Mouse (Mus musculus) lung, embryonic 15.5 days (tissue): Measurements from ENCODE around the gene Cdk8. TPM values are rescaled to one million over a fixed set of nuclear protein-coding genes. Genes with fewer than 3 reads are reported as not detected.

ENCODE experiments used
- ATAC-seq: fragments of 200-750 bp; cut with Nextera tagmentation; 2 replicates; pipeline ENCODE4 v1.8.0; 2017; ENCODE audit warnings: moderate number of reproducible peaks, borderline replicate concordance; ENCODE audit not compliant: low FRiP score, low TSS enrichment; ENCODE audit errors: extremely low read depth
- H3K27ac ChIP-seq: fragments of 300-500 bp; sonication (generic); 2 replicates; pipeline ENCODE4 v1.5.1; 2015; ENCODE audit warnings: moderate library complexity, mild to moderate bottlenecking, inconsistent platforms
- H3K27me3 ChIP-seq: fragments of 300-500 bp; sonication (generic); 2 replicates; pipeline ENCODE4 v1.6.1; 2015; ENCODE audit warnings: inconsistent platforms
- H3K36me3 ChIP-seq: fragments of 300-500 bp; sonication (generic); 2 replicates; pipeline ENCODE4 v1.6.1; 2015; ENCODE audit warnings: inconsistent platforms
- H3K4me1 ChIP-seq: fragments of 300-500 bp; sonication (generic); 2 replicates; pipeline ENCODE4 v1.6.1; 2015; ENCODE audit warnings: inconsistent platforms
- H3K4me2 ChIP-seq: fragments of 300-500 bp; sonication (generic); 2 replicates; pipeline ENCODE4 v1.6.1; 2015; ENCODE audit warnings: inconsistent platforms, mild to moderate bottlenecking, moderate library complexity
- H3K4me3 ChIP-seq: fragments of 300-500 bp; sonication (generic); 2 replicates; pipeline ENCODE4 v1.5.1; 2015; ENCODE audit warnings: mild to moderate bottlenecking, inconsistent platforms
- H3K9ac ChIP-seq: fragments of 300-500 bp; sonication (generic); 2 replicates; pipeline ENCODE4 v1.6.1; 2015; ENCODE audit warnings: inconsistent platforms
- H3K9me3 ChIP-seq: fragments of 300-500 bp; sonication (generic); 2 replicates; pipeline ENCODE4 v1.6.1; 2016; ENCODE audit warnings: inconsistent platforms
- WGBS: fragments of 180-500 bp; shearing (Covaris S2); methylation state at CpG from one replicate; pipeline ENCODE4 v1.1.7; 2015; 5-methylcytosine and 5-hydroxymethylcytosine counted together
- polyA plus RNA-seq: library from polyadenylated mRNA; unstranded; fragments of >200 nt; fragmentation: Nextera tagmentation; extraction: Ambion mirVana; gene quantifications from 2 replicates; pipeline ENCODE4 v1.2.1, GENCODE M21; 2015

Cdk8 gene
- polyA plus RNA-seq, 1 experiment from 2014 or later = 16.8 TPM

DNA sequence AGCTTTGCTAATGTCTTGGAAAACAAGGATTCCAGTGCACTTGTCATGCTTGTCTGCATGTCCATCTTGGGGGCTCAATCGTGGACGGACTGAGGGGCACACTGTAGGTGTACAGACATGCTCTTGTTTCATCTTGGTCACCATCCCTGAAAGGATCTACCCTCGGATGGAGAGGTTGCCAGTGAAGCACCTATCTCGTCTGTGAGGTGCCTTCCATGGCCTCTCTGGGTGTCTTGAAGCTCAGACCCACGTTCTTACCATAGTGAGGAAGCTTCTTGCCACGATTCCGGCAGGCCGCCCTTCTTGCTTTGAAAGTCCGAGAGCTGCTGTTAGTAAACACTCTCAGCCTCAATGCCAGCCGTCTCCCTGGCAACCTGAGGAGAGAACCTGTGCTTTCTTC, 56.4 kb downstream of the Cdk8 start:
- WGBS = 80% methylated on average over 10 of the region's 10 CpGs
- H3K9me3 ChIP-seq = no peaks in the 10 kb centered on the region
- no peak for ATAC-seq
- no peak overlapping the region for H3K9ac ChIP-seq
- H3K4me3 ChIP-seq = no peak overlapping the region
- H3K4me1 ChIP-seq = no peaks in the 10 kb centered on the region
- H3K4me2 ChIP-seq = no peak overlapping the region
- peaks cover 26% of the 10 kb centered on the region for H3K36me3 ChIP-seq
- no peak overlapping the region for H3K27ac ChIP-seq
- H3K27me3 ChIP-seq = no peaks in the 10 kb centered on the region

- H3K4me2 ChIP-seq = no peak overlapping the region
- 86% methylated on average over 13 of the region's 13 CpGs for WGBS
- no peak overlapping the region for H3K27ac ChIP-seq
- H3K9me3 ChIP-seq = no peaks in the 10 kb centered on the region
- ATAC-seq = no peak
- no peaks in the 10 kb centered on the region for H3K27me3 ChIP-seq
- no peak overlapping the region for H3K4me3 ChIP-seq
- no peak overlapping the region for H3K9ac ChIP-seq
- H3K36me3 ChIP-seq = peaks cover 24% of the 10 kb centered on the region
- H3K4me1 ChIP-seq = 0 out of 2 replicates have a peak, but pooled peaks cover 2% of the 10 kb centered on the region
Observed at GRCm38 (mm10) chr5:146288048-146288501, 57.0 kb downstream of the Cdk8 start.

- 51% methylated on average over 7 of the region's 7 CpGs for WGBS
- no peak overlapping the region for H3K27ac ChIP-seq
- ATAC-seq = no peak
- H3K36me3 ChIP-seq = peaks cover 23% of the 10 kb centered on the region
- no peaks in the 10 kb centered on the region for H3K9me3 ChIP-seq
- H3K4me3 ChIP-seq = no peak overlapping the region
- no peak overlapping the region for H3K4me2 ChIP-seq
- no peak overlapping the region for H3K9ac ChIP-seq
- H3K4me1 ChIP-seq = 0 out of 2 replicates have a peak, but pooled peaks cover 11% of the 10 kb centered on the region
- H3K27me3 ChIP-seq = no peaks in the 10 kb centered on the region
Observed at GRCm38 (mm10) chr5:146289921-146290320, 58.9 kb downstream of the Cdk8 start.

GRCm38 (mm10) chr5:146290446-146290845, 59.4 kb downstream of the Cdk8 start:
- ATAC-seq = no peak
- no peaks in the 10 kb centered on the region for H3K9me3 ChIP-seq
- H3K4me1 ChIP-seq = 0 out of 2 replicates have a peak, but pooled peaks cover 11% of the 10 kb centered on the region
- peaks cover 23% of the 10 kb centered on the region for H3K36me3 ChIP-seq
- no peaks in the 10 kb centered on the region for H3K27me3 ChIP-seq
- no peak overlapping the region for H3K4me2 ChIP-seq
- 52% methylated on average over 5 of the region's 5 CpGs for WGBS
- no peak overlapping the region for H3K27ac ChIP-seq
- no peak overlapping the region for H3K4me3 ChIP-seq
- no peak overlapping the region for H3K9ac ChIP-seq

- Histone ChIP-seq H3K4me1 (0 out of 2 replicates have a peak, but pooled peaks cover 11% of the 10 kb centered on the region), H3K36me3 (peaks cover 22% of the 10 kb centered on the region), H3K9me3 (no peaks in the 10 kb centered on the region), H3K9ac (no peak overlapping the region), H3K27me3 (no peaks in the 10 kb centered on the region), H3K4me2 (no peak overlapping the region), H3K27ac (no peak overlapping the region), H3K4me3 (no peak overlapping the region)
- no peak for ATAC-seq
- 77% methylated on average over 5 of the region's 5 CpGs for WGBS
Observed at GRCm38 (mm10) chr5:146291560-146291959, 60.5 kb downstream of the Cdk8 start.

DNA sequence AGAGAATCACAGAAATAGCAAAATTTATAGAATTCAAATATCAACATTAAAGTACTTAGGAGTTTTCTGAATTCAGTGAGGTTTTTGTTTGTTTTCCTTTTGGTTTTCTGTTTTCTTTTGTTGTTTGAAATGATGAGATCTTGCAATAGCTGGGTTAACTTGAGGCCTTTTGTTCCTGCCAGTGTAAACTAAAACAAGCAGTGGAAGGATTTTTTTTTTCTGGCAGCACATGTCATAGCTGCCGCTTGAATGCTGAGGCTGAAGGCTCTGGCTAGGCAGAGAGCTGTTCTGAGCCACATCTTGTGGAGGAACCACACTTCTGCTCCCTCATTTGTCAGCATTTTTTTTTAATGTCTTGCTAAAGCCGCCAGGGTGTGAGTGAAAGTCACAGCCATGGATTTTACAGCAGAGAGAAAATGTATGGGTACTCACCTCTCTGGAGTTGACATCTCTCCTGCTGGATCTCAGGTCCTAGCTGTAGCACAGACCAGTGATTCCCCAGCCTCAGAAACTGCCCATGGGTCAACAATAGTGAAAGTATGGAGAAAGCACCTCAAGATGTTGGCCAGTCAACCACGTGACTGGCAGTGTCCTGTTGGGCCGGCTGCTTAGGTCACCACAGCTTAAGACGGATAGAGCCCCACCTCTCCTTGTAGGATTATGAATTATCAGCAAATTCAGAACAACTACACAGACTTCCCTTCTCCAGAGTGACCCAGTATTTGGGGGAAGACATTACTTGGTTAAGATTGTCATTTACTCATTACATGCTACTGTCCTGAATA, 62.1 kb downstream of the Cdk8 start:
- Histone ChIP-seq H3K4me2 (no peak overlapping the region), H3K9me3 (no peaks in the 10 kb centered on the region), H3K4me1 (0 out of 2 replicates have a peak, but pooled peaks cover 11% of the 10 kb centered on the region), H3K9ac (no peak overlapping the region), H3K27ac (peak overlapping the region; percentile 80), H3K36me3 (peaks cover 22% of the 10 kb centered on the region), H3K4me3 (no peak overlapping the region), H3K27me3 (no peaks in the 10 kb centered on the region)
- 62% methylated on average over 5 of the region's 5 CpGs for WGBS
- ATAC-seq = no peak

DNA sequence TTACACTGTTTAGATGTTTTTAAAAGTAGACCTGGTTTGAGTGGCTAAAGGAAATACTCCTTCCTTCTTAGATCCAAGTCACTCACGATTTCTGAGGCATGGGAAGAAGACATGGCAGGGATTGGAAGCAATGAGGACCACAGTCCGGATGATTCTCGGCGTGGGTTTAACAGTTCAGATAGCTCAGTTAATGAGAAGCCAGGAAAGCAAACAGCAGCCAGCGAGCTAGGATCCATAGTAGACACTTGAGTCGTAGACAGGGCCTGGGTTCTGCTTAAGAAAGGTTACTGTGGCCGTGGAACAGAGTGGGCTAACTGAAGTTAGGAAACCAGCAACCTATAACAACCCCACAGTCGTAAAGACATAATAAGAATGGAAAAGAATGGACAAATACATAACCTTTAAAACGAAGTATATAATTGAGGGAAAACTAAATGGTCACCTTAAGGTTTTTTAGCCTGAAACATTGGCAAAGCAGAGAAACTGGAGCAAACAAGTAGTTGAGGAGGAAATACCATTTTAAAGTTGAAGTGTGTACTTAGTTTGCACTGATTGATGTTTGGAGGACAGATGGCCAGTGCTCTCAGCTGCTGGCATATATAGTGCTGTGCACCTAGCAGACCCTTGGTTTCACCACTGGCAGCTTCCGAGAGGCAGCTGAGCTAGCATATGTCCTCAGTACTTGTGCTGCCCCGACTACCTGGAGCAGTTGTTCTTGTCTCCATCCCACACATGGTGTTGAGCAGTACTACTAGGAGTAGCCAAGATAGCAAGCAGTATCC, 63.1 kb downstream of the Cdk8 start:
- 65% methylated on average over 11 of the region's 11 CpGs for WGBS
- peaks cover 18% of the 10 kb centered on the region for H3K36me3 ChIP-seq
- H3K4me1 ChIP-seq = 0 out of 2 replicates have a peak, but pooled peaks cover 11% of the 10 kb centered on the region
- peak overlapping the region; percentile 80 for H3K27ac ChIP-seq
- ATAC-seq = peak; percentile 70
- no peak overlapping the region for H3K4me3 ChIP-seq
- H3K4me2 ChIP-seq = 0 out of 2 replicates have a peak overlapping the region, but pooled peaks have one; percentile 18
- H3K27me3 ChIP-seq = no peaks in the 10 kb centered on the region
- no peaks in the 10 kb centered on the region for H3K9me3 ChIP-seq
- no peak overlapping the region for H3K9ac ChIP-seq

DNA sequence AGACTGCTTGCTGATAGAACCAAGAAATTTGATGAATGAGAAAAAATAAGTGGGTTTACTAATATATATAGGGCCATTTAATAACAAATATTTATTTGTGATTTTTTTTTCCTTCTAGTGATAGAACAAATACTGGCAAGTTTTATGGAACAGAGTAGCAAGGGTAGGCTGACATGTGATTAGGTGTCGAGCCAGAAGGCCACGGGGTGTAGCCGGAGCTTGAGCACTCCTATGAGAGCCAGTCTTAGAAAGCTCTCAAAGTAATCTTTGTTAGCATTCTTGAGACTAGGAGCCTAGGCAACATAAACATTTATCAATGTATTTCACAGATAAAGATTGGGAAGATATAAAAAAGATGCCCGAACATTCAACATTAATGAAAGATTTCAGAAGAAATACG, 63.8 kb downstream of the Cdk8 start:
- 73% methylated on average over 5 of the region's 5 CpGs for WGBS
- no peak overlapping the region for H3K4me2 ChIP-seq
- no peaks in the 10 kb centered on the region for H3K27me3 ChIP-seq
- H3K36me3 ChIP-seq = peaks cover 17% of the 10 kb centered on the region
- no peak overlapping the region for H3K9ac ChIP-seq
- H3K4me3 ChIP-seq = no peak overlapping the region
- ATAC-seq = no peak
- H3K4me1 ChIP-seq = 0 out of 2 replicates have a peak, but pooled peaks cover 11% of the 10 kb centered on the region
- no peaks in the 10 kb centered on the region for H3K9me3 ChIP-seq
- peak overlapping the region; percentile 80 for H3K27ac ChIP-seq

DNA sequence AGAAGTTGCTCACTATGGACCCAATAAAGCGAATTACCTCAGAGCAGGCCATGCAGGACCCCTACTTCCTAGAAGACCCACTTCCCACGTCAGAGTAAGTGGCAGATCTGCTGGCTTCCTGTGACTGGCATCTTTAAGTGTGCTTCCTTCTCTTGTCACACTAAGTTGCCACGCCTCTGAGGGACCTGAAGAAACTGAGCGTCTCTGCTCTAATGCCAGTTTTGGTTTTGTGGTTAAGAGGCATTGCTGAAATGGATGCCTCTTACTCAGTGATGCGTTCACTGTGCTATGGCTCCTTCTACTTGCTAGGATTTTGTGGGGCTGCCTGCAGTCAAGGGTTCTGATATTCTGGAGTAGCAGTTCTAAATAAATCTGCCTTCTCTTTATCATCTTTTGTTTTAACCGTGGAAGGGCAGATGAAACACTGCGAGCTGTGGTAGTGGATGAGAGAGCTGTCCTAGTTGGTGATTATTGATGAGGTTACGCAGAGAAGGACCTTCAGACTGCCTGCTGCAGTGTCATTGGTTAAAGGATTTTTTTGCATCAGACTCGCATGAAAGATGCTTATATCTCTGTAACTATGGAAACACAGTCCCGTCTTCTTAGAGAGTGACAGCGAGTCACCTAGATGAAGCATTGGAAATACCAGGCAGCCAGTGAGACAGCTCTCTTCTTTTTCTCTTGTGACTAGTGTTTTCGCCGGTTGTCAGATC, 67.9 kb downstream of the Cdk8 start:
- no peak overlapping the region for H3K9ac ChIP-seq
- no peak overlapping the region for H3K27ac ChIP-seq
- no peak overlapping the region for H3K4me2 ChIP-seq
- WGBS = 77% methylated on average over 13 of the region's 13 CpGs
- no peak for ATAC-seq
- H3K27me3 ChIP-seq = no peaks in the 10 kb centered on the region
- H3K4me3 ChIP-seq = no peak overlapping the region
- peaks cover 29% of the 10 kb centered on the region for H3K36me3 ChIP-seq
- no peaks in the 10 kb centered on the region for H3K9me3 ChIP-seq
- H3K4me1 ChIP-seq = 0 out of 2 replicates have a peak, but pooled peaks cover under 1% of the 10 kb centered on the region

DNA sequence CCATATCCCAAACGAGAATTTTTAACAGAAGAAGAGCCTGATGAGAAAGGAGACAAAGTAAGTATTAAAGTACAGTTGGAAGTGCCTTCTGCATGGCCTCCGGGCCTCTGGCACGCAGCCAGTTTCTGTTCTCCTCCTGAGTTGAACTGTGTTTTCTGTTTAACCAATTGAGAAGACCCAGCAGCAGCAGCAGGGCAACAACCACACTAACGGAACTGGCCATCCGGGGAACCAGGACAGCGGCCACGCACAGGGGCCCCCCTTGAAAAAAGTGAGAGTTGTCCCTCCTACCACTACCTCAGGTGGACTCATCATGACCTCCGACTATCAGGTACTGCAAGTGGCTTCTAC, 68.5 kb downstream of the Cdk8 start:
- WGBS = 66% methylated on average over 8 of the region's 8 CpGs
- H3K4me1 ChIP-seq = no peaks in the 10 kb centered on the region

DNA sequence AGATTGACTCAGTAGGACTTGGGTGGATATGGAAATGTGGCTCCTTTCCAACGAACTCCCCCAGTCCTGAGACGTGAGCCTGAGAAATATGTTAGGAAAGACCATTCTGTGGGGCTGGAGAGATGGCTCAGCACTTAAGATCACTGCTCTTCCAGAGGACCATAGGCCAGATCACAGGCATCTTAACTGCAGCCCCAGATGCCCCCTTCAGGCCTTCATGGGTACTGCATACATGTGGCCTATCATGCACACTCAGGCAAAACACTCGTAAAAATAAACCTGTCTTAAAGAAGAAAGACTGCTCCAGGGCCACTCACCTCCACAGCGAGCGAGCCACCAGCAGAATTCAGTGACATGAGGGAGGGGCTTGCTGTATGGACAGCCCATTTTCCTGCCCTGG, 72.4 kb downstream of the Cdk8 start:
- 78% methylated on average over 5 of the region's 5 CpGs for WGBS
- Histone ChIP-seq H3K4me2 (no peak overlapping the region), H3K27ac (no peak overlapping the region), H3K36me3 (peaks cover 16% of the 10 kb centered on the region), H3K27me3 (no peaks in the 10 kb centered on the region), H3K9me3 (no peaks in the 10 kb centered on the region), H3K9ac (no peak overlapping the region), H3K4me3 (no peak overlapping the region), H3K4me1 (no peaks in the 10 kb centered on the region)
- ATAC-seq = no peak

More for the DNA sequence above, 68.5 kb downstream of the Cdk8 start:
- no peak overlapping the region for H3K4me3 ChIP-seq
- H3K9ac ChIP-seq = no peak overlapping the region
- ATAC-seq = no peak; the same call in 1 of the 2 replicates
- no peak overlapping the region for H3K27ac ChIP-seq
- no peak overlapping the region for H3K4me2 ChIP-seq
- peaks cover 29% of the 10 kb centered on the region for H3K36me3 ChIP-seq
- no peaks in the 10 kb centered on the region for H3K27me3 ChIP-seq
- H3K9me3 ChIP-seq = no peaks in the 10 kb centered on the region
